Mouse (Mus musculus) stomach, postnatal 0 days (tissue): ENCODE measurements around the gene Aspscr1.
"Not testable (repeated sequence)": the region's sequence is repeated elsewhere in the genome, so short reads cannot be mapped to it uniquely, and the experiment has no call there.

Source experiments
- CTCF ChIP-seq: IDR thresholded peaks from 2 replicates; pipeline ENCODE4 v1.5.1; 2016; ENCODE audit warnings: antibody characterized with exemption, low read depth, mild to moderate bottlenecking, moderate library complexity
- EP300 ChIP-seq: optimal IDR thresholded peaks from 2 replicates; pipeline ENCODE3; 2016; ENCODE audit warnings: antibody characterized with exemption

DNA sequence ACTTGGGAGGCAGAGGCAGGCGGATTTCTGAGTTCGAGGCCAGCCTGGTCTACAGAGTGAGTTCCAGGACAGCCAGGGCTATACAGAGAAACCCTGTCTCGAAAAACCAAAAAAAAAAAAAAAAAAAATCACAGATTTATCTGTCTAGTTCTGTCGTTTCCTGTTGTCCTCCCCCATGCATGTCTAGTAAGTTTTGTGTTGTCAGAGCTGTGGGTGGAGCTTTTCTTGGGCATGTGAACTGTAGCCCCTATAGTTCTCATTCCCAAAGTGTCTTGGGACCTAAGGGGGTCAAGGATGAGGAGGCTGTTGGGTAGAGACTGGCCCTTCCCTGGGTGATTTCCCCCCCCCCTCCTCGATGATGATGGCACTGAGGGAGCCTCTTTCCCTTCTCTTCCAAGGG is 3.1 kb downstream of the Aspscr1 start:
- TF ChIP-seq CTCF, EP300: not testable (repeated sequence)
